Mouse (Mus musculus) liver, embryonic 13.5 days (tissue): Measurements from ENCODE around the gene Ski. TPM values are rescaled to one million over a fixed set of nuclear protein-coding genes. Genes with fewer than 3 reads are reported as not detected.

Experiments used
- ATAC-seq: fragments of 200-750 bp; cut with Nextera tagmentation; 2 replicates; pipeline ENCODE4 v1.8.0; 2017; ENCODE audit warnings: low read depth, mild to moderate bottlenecking, moderate number of reproducible peaks, moderate library complexity
- DNase-seq: peaks from one replicate; pipeline ENCODE4 v3.0.0; 2022
- H3K27ac ChIP-seq: fragments of 300-500 bp; sonication (generic); 2 replicates; pipeline ENCODE4 v1.5.1; 2015; ENCODE audit warnings: moderate library complexity, mild to moderate bottlenecking, inconsistent platforms
- H3K27me3 ChIP-seq: fragments of 300-500 bp; sonication (generic); 2 replicates; pipeline ENCODE4 v1.6.1; 2015; ENCODE audit warnings: mild to moderate bottlenecking, inconsistent platforms
- H3K36me3 ChIP-seq: fragments of 300-500 bp; sonication (generic); 2 replicates; pipeline ENCODE4 v1.6.1; 2015; ENCODE audit warnings: mild to moderate bottlenecking, inconsistent platforms
- H3K4me1 ChIP-seq: fragments of 300-500 bp; sonication (generic); replicated peaks from 2 replicates; pipeline ENCODE4 v1.6.1; 2015; ENCODE audit warnings: inconsistent platforms
- H3K4me2 ChIP-seq: fragments of 300-500 bp; sonication (generic); 2 replicates; pipeline ENCODE4 v1.6.1; 2015; ENCODE audit warnings: inconsistent platforms, mild to moderate bottlenecking, moderate library complexity
- H3K4me3 ChIP-seq: fragments of 300-500 bp; sonication (generic); replicated peaks from 2 replicates; pipeline ENCODE4 v1.5.1; 2015; ENCODE audit warnings: mild to moderate bottlenecking, inconsistent platforms
- H3K9ac ChIP-seq: fragments of 300-500 bp; sonication (generic); 2 replicates; pipeline ENCODE4 v1.6.1; 2015; ENCODE audit warnings: mild to moderate bottlenecking, inconsistent platforms
- H3K9me3 ChIP-seq: fragments of 300-500 bp; sonication (generic); replicated peaks from 2 replicates; pipeline ENCODE4 v1.6.1; 2016; ENCODE audit warnings: inconsistent platforms
- WGBS: fragments of 180-500 bp; shearing (Covaris S2); methylation state at CpG from one replicate; pipeline ENCODE4 v1.1.7; 2015; ENCODE audit not compliant: insufficient replicate concordance; 5-methylcytosine and 5-hydroxymethylcytosine counted together
- polyA plus RNA-seq: library from polyadenylated mRNA; unstranded; fragments of >200 nt; fragmentation: Nextera tagmentation; extraction: Ambion mirVana; gene quantifications from 2 replicates; pipeline ENCODE4 v1.2.1, GENCODE M21; 2015

The Ski gene
- polyA plus RNA-seq, 1 experiment from 2014 or later, result 2.4 TPM

- H3K36me3 ChIP-seq, result no peaks in the 10 kb centered on the region
- no peak overlapping the region for H3K27ac ChIP-seq
- peaks cover 56% of the 10 kb centered on the region for H3K4me1 ChIP-seq
- no peaks in the 10 kb centered on the region for H3K27me3 ChIP-seq
- DNase-seq, result no peak
- WGBS, result 78% methylated on average over 5 of the region's 5 CpGs
- H3K9ac ChIP-seq, result no peak overlapping the region
- no peak overlapping the region for H3K4me3 ChIP-seq
- H3K4me2 ChIP-seq, result no peak overlapping the region
- no peaks in the 10 kb centered on the region for H3K9me3 ChIP-seq
- ATAC-seq, result no peak
These were observed 50.3 kb downstream of the Ski start for GRCm38 (mm10) chr4:155171961-155172533.

GRCm38 (mm10) chr4:155170614-155171212 is 51.7 kb downstream of the Ski start:
- no peak overlapping the region for H3K9ac ChIP-seq
- no peak for ATAC-seq
- no peaks in the 10 kb centered on the region for H3K36me3 ChIP-seq
- peaks cover 55% of the 10 kb centered on the region for H3K4me1 ChIP-seq
- H3K9me3 ChIP-seq, result no peaks in the 10 kb centered on the region
- no peak overlapping the region for H3K4me3 ChIP-seq
- H3K27ac ChIP-seq, result no peak overlapping the region
- H3K4me2 ChIP-seq, result no peak overlapping the region
- no peaks in the 10 kb centered on the region for H3K27me3 ChIP-seq
- 53% methylated on average over 8 of the region's 8 CpGs for WGBS
- DNase-seq, result no peak

- no peak overlapping the region for H3K4me2 ChIP-seq
- DNase-seq, result no peak
- H3K4me3 ChIP-seq, result no peak overlapping the region
- no peaks in the 10 kb centered on the region for H3K27me3 ChIP-seq
- no peak overlapping the region for H3K9ac ChIP-seq
- no peaks in the 10 kb centered on the region for H3K9me3 ChIP-seq
- 0 out of 2 replicates have a peak, but pooled peaks cover 2% of the 10 kb centered on the region for H3K36me3 ChIP-seq
- no peak for ATAC-seq
- H3K27ac ChIP-seq, result no peak overlapping the region
- peaks cover 55% of the 10 kb centered on the region for H3K4me1 ChIP-seq
- 79% methylated on average over 8 of the region's 8 CpGs for WGBS
These were observed 53.5 kb downstream of the Ski start for GRCm38 (mm10) chr4:155168835-155169252.

GRCm38 (mm10) chr4:155165861-155166260 is 56.5 kb downstream of the Ski start:
- Histone ChIP-seq H3K36me3 (0 out of 2 replicates have a peak, but pooled peaks cover 2% of the 10 kb centered on the region), H3K27me3 (no peaks in the 10 kb centered on the region), H3K9me3 (no peaks in the 10 kb centered on the region), H3K9ac (no peak overlapping the region), H3K4me3 (no peak overlapping the region), H3K27ac (no peak overlapping the region), H3K4me1 (peaks cover 55% of the 10 kb centered on the region), H3K4me2 (no peak overlapping the region)
- ATAC-seq, result no peak
- DNase-seq, result no peak

- no peak for ATAC-seq
- H3K27ac ChIP-seq, result no peak overlapping the region
- peaks cover 57% of the 10 kb centered on the region for H3K4me1 ChIP-seq
These were observed 57.8 kb downstream of the Ski start for GRCm38 (mm10) chr4:155164550-155164949.

GRCm38 (mm10) chr4:155163685-155164084 is 58.7 kb downstream of the Ski start:
- Histone ChIP-seq H3K9me3 (no peaks in the 10 kb centered on the region), H3K4me3 (no peak overlapping the region), H3K27me3 (no peaks in the 10 kb centered on the region), H3K4me1 (peaks cover 57% of the 10 kb centered on the region), H3K27ac (0 out of 2 replicates have a peak overlapping the region, but pooled peaks have one; percentile 11), H3K36me3 (peaks cover 15% of the 10 kb centered on the region), H3K4me2 (no peak overlapping the region), H3K9ac (no peak overlapping the region)
- no peak for ATAC-seq
- 69% methylated on average over 8 of the region's 8 CpGs for WGBS
- DNase-seq, result no peak

More at GRCm38 (mm10) chr4:155164550-155164949, 57.8 kb downstream of the Ski start:
- Histone ChIP-seq H3K4me2 (no peak overlapping the region), H3K27me3 (no peaks in the 10 kb centered on the region), H3K9me3 (no peaks in the 10 kb centered on the region), H3K4me3 (no peak overlapping the region), H3K9ac (no peak overlapping the region), H3K36me3 (peaks cover 6% of the 10 kb centered on the region)
- DNase-seq, result no peak
- WGBS, result 68% methylated on average over 6 of the region's 6 CpGs

GRCm38 (mm10) chr4:155163320-155163651 is 59.1 kb downstream of the Ski start:
- Histone ChIP-seq H3K9me3 (no peaks in the 10 kb centered on the region), H3K9ac (no peak overlapping the region), H3K36me3 (peaks cover 19% of the 10 kb centered on the region), H3K27ac (peak overlapping the region; percentile 56), H3K4me3 (no peak overlapping the region), H3K4me1 (peaks cover 57% of the 10 kb centered on the region), H3K27me3 (no peaks in the 10 kb centered on the region), H3K4me2 (0 out of 2 replicates have a peak overlapping the region, but pooled peaks have one; percentile 3)
- WGBS, result 26% methylated on average over 4 of the region's 4 CpGs
- ATAC-seq, result peak; percentile 47
- DNase-seq, result no peak

- peak overlapping the region; percentile 56 for H3K27ac ChIP-seq
- H3K4me3 ChIP-seq, result no peak overlapping the region
- peaks cover 55% of the 10 kb centered on the region for H3K4me1 ChIP-seq
- peaks cover 25% of the 10 kb centered on the region for H3K36me3 ChIP-seq
- H3K9ac ChIP-seq, result peak overlapping the region; percentile 17; the same call in 1 of the 2 replicates
- 25% methylated on average over 7 of the region's 7 CpGs for WGBS
- 0 out of 2 replicates have a peak overlapping the region, but pooled peaks have one; percentile 3 for H3K4me2 ChIP-seq
- H3K9me3 ChIP-seq, result no peaks in the 10 kb centered on the region
- H3K27me3 ChIP-seq, result no peaks in the 10 kb centered on the region
- no peak for DNase-seq
- ATAC-seq, result peak; percentile 27; the same call in 1 of the 2 replicates
These were observed 59.7 kb downstream of the Ski start for GRCm38 (mm10) chr4:155162433-155163319.

- Histone ChIP-seq H3K9ac (no peak overlapping the region), H3K4me3 (no peak overlapping the region), H3K36me3 (peaks cover 47% of the 10 kb centered on the region), H3K4me1 (peaks cover 29% of the 10 kb centered on the region), H3K27ac (no peak overlapping the region), H3K4me2 (no peak overlapping the region), H3K9me3 (no peaks in the 10 kb centered on the region), H3K27me3 (no peaks in the 10 kb centered on the region)
- DNase-seq, result no peak
- 69% methylated on average over 8 of the region's 8 CpGs for WGBS
- ATAC-seq, result no peak
These were observed 63.9 kb downstream of the Ski start for GRCm38 (mm10) chr4:155158543-155158917.

GRCm38 (mm10) chr4:155157871-155158542 is 64.4 kb downstream of the Ski start:
- H3K36me3 ChIP-seq, result peaks cover 47% of the 10 kb centered on the region
- H3K4me2 ChIP-seq, result no peak overlapping the region
- H3K27ac ChIP-seq, result no peak overlapping the region
- 85% methylated on average over 27 of the region's 27 CpGs for WGBS
- ATAC-seq (no peak), DNase-seq (no peak)
- H3K27me3 ChIP-seq, result no peaks in the 10 kb centered on the region
- peaks cover 24% of the 10 kb centered on the region for H3K4me1 ChIP-seq
- no peak overlapping the region for H3K4me3 ChIP-seq
- H3K9me3 ChIP-seq, result no peaks in the 10 kb centered on the region
- no peak overlapping the region for H3K9ac ChIP-seq

GRCm38 (mm10) chr4:155156734-155157133 is 65.7 kb downstream of the Ski start:
- ATAC-seq, result no peak
- peaks cover 47% of the 10 kb centered on the region for H3K36me3 ChIP-seq
- 88% methylated on average over 17 of the region's 17 CpGs for WGBS

More at GRCm38 (mm10) chr4:155156734-155157133, 65.7 kb downstream of the Ski start:
- no peak overlapping the region for H3K4me3 ChIP-seq
- no peaks in the 10 kb centered on the region for H3K9me3 ChIP-seq
- H3K27me3 ChIP-seq, result peaks cover 8% of the 10 kb centered on the region
- peaks cover 15% of the 10 kb centered on the region for H3K4me1 ChIP-seq
- DNase-seq, result no peak
- H3K27ac ChIP-seq, result no peak overlapping the region
- H3K4me2 ChIP-seq, result no peak overlapping the region
- H3K9ac ChIP-seq, result no peak overlapping the region
